Mouse (Mus musculus) heart, adult 2 months (tissue): ENCODE results near the gene Cdc7. TPM values are rescaled to one million over a fixed set of nuclear protein-coding genes. Genes with fewer than 3 reads are reported as not detected.
A peak's percentile ranks its signal among the peaks of the same experiment; 100 is the strongest.

Experiments
- DNase-seq, 2 experiments: peaks; one replicate each; pipeline ENCODE4 v3.0.0; 2021
- H3K27ac ChIP-seq: fragments of 200-600 bp; 2 replicates; pipeline ENCODE4 v1.8.1; 2022
- H3K27me3 ChIP-seq: fragments of 200-500 bp; 2 replicates; pipeline ENCODE4 v1.6.1; 2012; ENCODE audit warnings: mild to moderate bottlenecking, low read length, inconsistent platforms, mixed read lengths; ENCODE audit not compliant: control insufficient read depth, insufficient read depth
- H3K36me3 ChIP-seq: fragments of 200-500 bp; 2 replicates; pipeline ENCODE4 v1.6.1; 2012; ENCODE audit warnings: low read length, inconsistent platforms; ENCODE audit not compliant: control insufficient read depth, insufficient read depth
- H3K4me1 ChIP-seq: fragments of 200-500 bp; 2 replicates; pipeline ENCODE4 v1.6.1; 2011; ENCODE audit warnings: low read length; ENCODE audit not compliant: control insufficient read depth, insufficient read depth
- H3K4me3 ChIP-seq: fragments of 200-600 bp; 2 replicates; pipeline ENCODE4 v1.8.1; 2022
- H3K79me2 ChIP-seq: fragments of 200-500 bp; replicated peaks from 2 replicates; pipeline ENCODE4 v1.6.1; 2012; ENCODE audit warnings: mild to moderate bottlenecking, inconsistent platforms, low read length, moderate library complexity, mixed read lengths; ENCODE audit not compliant: control insufficient read depth, insufficient read depth
- H3K9ac ChIP-seq: fragments of 200-500 bp; 2 replicates; pipeline ENCODE4 v1.6.1; 2012; ENCODE audit warnings: low read depth, mild to moderate bottlenecking, control low read depth, inconsistent platforms, low read length, mixed read lengths
- CTCF ChIP-seq: fragments of 200-600 bp; IDR thresholded peaks from 2 replicates; pipeline ENCODE4 v1.8.1; 2022; ENCODE audit warnings: antibody characterized with exemption, mild to moderate bottlenecking, moderate library complexity
- EP300 ChIP-seq: fragments of 200-500 bp; IDR thresholded peaks from 2 replicates; pipeline ENCODE4 v1.6.1; 2011; ENCODE audit warnings: low read depth, low read length, control low read depth; ENCODE audit not compliant: insufficient read depth
- POLR2A ChIP-seq: fragments of 200-500 bp; IDR thresholded peaks from 2 replicates; pipeline ENCODE4 v1.6.1; 2011; ENCODE audit warnings: mild to moderate bottlenecking, low read depth, low read length, control low read depth; ENCODE audit not compliant: insufficient read depth
- WGBS: fragments of 180-500 bp; shearing (Covaris S2); methylation state at CpG from one replicate; pipeline ENCODE4 v1.1.7; 2018; 5-methylcytosine and 5-hydroxymethylcytosine counted together
- intact Hi-C: fragments of 180-260 bp; cut with DNase I; formaldehyde crosslinking; loops from one replicate; pipeline ENCODE4 v1.15.1; 2025
- polyA plus RNA-seq: library from polyadenylated mRNA; depleted of rRNA; stranded (reverse); fragments of >200 nt; gene quantifications from 2 replicates; pipeline ENCODE4 v1.2.3, GENCODE M21; 2012
- total RNA-seq, 2 experiments: library from RNA; stranded (reverse); gene quantifications; 2 replicates each; pipeline ENCODE4 v1.2.3; 2021

Cdc7 gene
- total and polyA plus RNA-seq, 3 experiments, result 0.39 to 0.70 (median 0.59) TPM

- H3K27me3 ChIP-seq, result no peaks in the 10 kb centered on the region
- intact Hi-C loops, result no loop called here
- no peaks in the 10 kb centered on the region for H3K36me3 ChIP-seq
- no peak for TF ChIP-seq POLR2A
- TF ChIP-seq CTCF, result no peak
- no peak for TF ChIP-seq EP300
- no peaks in the 10 kb centered on the region for H3K79me2 ChIP-seq
- H3K9ac ChIP-seq, result no peak overlapping the region
- DNase-seq, result peak in 1 of 2 experiments; percentile 24
- WGBS, result 19% methylated on average over 10 of the region's 10 CpGs
- H3K4me3 ChIP-seq, result no peak overlapping the region
- no peak overlapping the region for H3K27ac ChIP-seq
- H3K4me1 ChIP-seq, result peaks cover 8% of the 10 kb centered on the region
These were observed 51.4 kb downstream of the Cdc7 start for GRCm38 (mm10) chr5:107015422-107016081.

- Histone ChIP-seq H3K79me2 (no peaks in the 10 kb centered on the region), H3K36me3 (no peaks in the 10 kb centered on the region), H3K27ac (no peak overlapping the region), H3K4me1 (peaks cover 13% of the 10 kb centered on the region), H3K4me3 (no peak overlapping the region), H3K9ac (no peak overlapping the region), H3K27me3 (no peaks in the 10 kb centered on the region)
- intact Hi-C loops, result no loop called here
- TF ChIP-seq POLR2A (no peak), CTCF (no peak), EP300 (no peak)
- DNase-seq, result no peak
- 53% methylated on average over 4 of the region's 4 CpGs for WGBS
These were observed 52.4 kb downstream of the Cdc7 start for GRCm38 (mm10) chr5:107016538-107016937.

GRCm38 (mm10) chr5:107017544-107017943 lies 53.4 kb downstream of the Cdc7 start:
- TF ChIP-seq CTCF (peak; percentile 51), POLR2A (no peak)

GRCm38 (mm10) chr5:107019057-107019456 lies 54.9 kb downstream of the Cdc7 start:
- no peaks in the 10 kb centered on the region for H3K79me2 ChIP-seq
- H3K36me3 ChIP-seq, result no peaks in the 10 kb centered on the region
- peaks cover 15% of the 10 kb centered on the region for H3K4me1 ChIP-seq
- TF ChIP-seq POLR2A (no peak), CTCF (no peak), EP300 (no peak)
- 90% methylated on average over 5 of the region's 5 CpGs for WGBS
- no peak overlapping the region for H3K4me3 ChIP-seq
- intact Hi-C loops, result no loop called here
- no peak overlapping the region for H3K27ac ChIP-seq
- H3K27me3 ChIP-seq, result no peaks in the 10 kb centered on the region
- DNase-seq, result peak in 1 of 2 experiments; percentile 6
- no peak overlapping the region for H3K9ac ChIP-seq

More at GRCm38 (mm10) chr5:107017544-107017943, 53.4 kb downstream of the Cdc7 start:
- Histone ChIP-seq H3K9ac (no peak overlapping the region), H3K4me3 (no peak overlapping the region), H3K27ac (no peak overlapping the region), H3K79me2 (no peaks in the 10 kb centered on the region), H3K4me1 (peaks cover 13% of the 10 kb centered on the region), H3K36me3 (no peaks in the 10 kb centered on the region), H3K27me3 (no peaks in the 10 kb centered on the region)
- intact Hi-C loops, result no loop called here
- peak in 1 of 2 experiments; percentile 14 for DNase-seq
- 73% methylated on average over 2 of the region's 2 CpGs for WGBS

GRCm38 (mm10) chr5:107019904-107020303 lies 55.8 kb downstream of the Cdc7 start:
- 67% methylated on average over 6 of the region's 6 CpGs for WGBS
- Histone ChIP-seq H3K9ac (no peak overlapping the region), H3K27ac (peak overlapping the region; percentile 40), H3K4me1 (peaks cover 14% of the 10 kb centered on the region), H3K79me2 (no peaks in the 10 kb centered on the region), H3K27me3 (no peaks in the 10 kb centered on the region), H3K36me3 (no peaks in the 10 kb centered on the region), H3K4me3 (no peak overlapping the region)
- DNase-seq, result peak in 1 of 2 experiments; percentile 21
- intact Hi-C loops, result no loop called here
- no peak for TF ChIP-seq CTCF
- TF ChIP-seq POLR2A, result no peak

GRCm38 (mm10) chr5:107020366-107020765 lies 56.2 kb downstream of the Cdc7 start:
- no peak for DNase-seq
- Histone ChIP-seq H3K27me3 (no peaks in the 10 kb centered on the region), H3K79me2 (no peaks in the 10 kb centered on the region), H3K9ac (no peak overlapping the region), H3K27ac (peak overlapping the region; percentile 40), H3K4me1 (peaks cover 13% of the 10 kb centered on the region), H3K4me3 (no peak overlapping the region), H3K36me3 (no peaks in the 10 kb centered on the region)
- intact Hi-C loops, result no loop called here
- no peak for TF ChIP-seq EP300
- TF ChIP-seq POLR2A, result no peak
- no peak for TF ChIP-seq CTCF
- WGBS, result 33% methylated on average over 7 of the region's 7 CpGs
